ENCODE assay signal across 32 mouse cellular contexts in the genomic region with DNA sequence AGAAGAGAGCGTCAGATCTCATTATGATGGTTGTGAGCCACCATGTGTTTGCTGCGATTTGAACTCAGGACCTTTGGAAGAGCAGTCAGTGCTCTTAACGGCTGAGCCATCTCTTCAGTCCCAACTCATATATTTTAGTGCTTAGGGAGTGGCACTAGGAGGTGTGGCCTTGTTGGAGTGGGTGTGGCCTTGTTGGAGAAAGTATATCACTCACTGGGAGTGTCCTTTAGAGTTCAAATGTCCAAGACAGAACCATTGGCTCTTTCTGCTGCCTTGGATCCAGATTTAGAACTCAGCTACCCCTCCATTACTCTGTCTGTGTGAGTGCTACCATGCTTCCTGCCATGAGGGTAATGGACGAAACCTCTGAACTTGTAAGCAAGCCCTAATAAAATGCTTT. TPM values are rescaled to one million over a fixed set of nuclear protein-coding genes. Genes with fewer than 3 reads are reported as not detected.
DNase-seq lines count a peak whose midpoint lies in the region; ATAC-seq lines count a peak whose summit lies in the region.
"Had no signal": no experiment of that assay in that cellular context is flagged by ENCODE, and none has a peak within 500 bp of the region (broad histone marks: within the 10 kb centered on the region; RNA-seq: fewer than 3 reads in every experiment).

No protein-coding gene starts in this region.

- peaks cover 3% of the 10 kb centered on the region for H3K4me1 ChIP-seq in lung, embryonic 16.5 days (replicated peaks; ENCODE audit: control insufficient read depth, insufficient read depth, low read length)
- H3K4me1 ChIP-seq in embryonic facial prominence, embryonic 15.5 days = peaks cover 12% of the 10 kb centered on the region
- H3K4me1 ChIP-seq: midbrain, embryonic 15.5 days; neural tube, embryonic 12.5 days had no signal

- H3K27ac ChIP-seq in lung, embryonic 16.5 days (ENCODE audit: low read length) = peak overlapping the region; percentile 51
- 0 out of 2 replicates have a peak overlapping the region, but pooled peaks have one; percentile 14 for H3K27ac ChIP-seq in embryonic facial prominence, embryonic 15.5 days (replicated peaks)
- H3K27ac ChIP-seq: heart, adult 2 months; heart, embryonic 15.5 days; hindbrain, embryonic 14.5 days; limb, embryonic 13.5 days; liver, embryonic 15.5 days; midbrain, embryonic 15.5 days; neural tube, embryonic 12.5 days had no signal

- ATAC-seq in lung, embryonic 16.5 days (ENCODE audit: low read depth) = no peak
- ATAC-seq in embryonic facial prominence, embryonic 15.5 days (ENCODE audit: insufficient number of reproducible peaks, low FRiP score, low TSS enrichment, low read depth) = no peak
- 0 out of 2 replicates have a peak, but pooled peaks have one; percentile 20 for ATAC-seq in megakaryocyte progenitor cell, adult 5-6 weeks (replicated peaks; ENCODE audit: poor library complexity)
- ATAC-seq: forebrain, postnatal 0 days; inflammation-experienced regulatory T-cells, adult 6 months; midbrain, embryonic 15.5 days had no signal

- no peaks in the 10 kb centered on the region for H3K9me3 ChIP-seq in lung, embryonic 16.5 days (ENCODE audit: control insufficient read depth, low read length)
- H3K9me3 ChIP-seq in embryonic facial prominence, embryonic 15.5 days (replicated peaks) = no peaks in the 10 kb centered on the region
- H3K9me3 ChIP-seq: heart, embryonic 15.5 days; limb, embryonic 13.5 days; liver, embryonic 15.5 days; midbrain, embryonic 15.5 days; neural tube, embryonic 12.5 days had no signal

- 86% methylated on average over 4 of the region's 4 CpGs for WGBS in lung, embryonic 16.5 days
- 90% methylated on average over 4 of the region's 4 CpGs for WGBS in embryonic facial prominence, embryonic 15.5 days

- no peak for DNase-seq in lung, postnatal 36 days
- no peak for DNase-seq in cerebellum, postnatal 4 days (ENCODE audit: low spot score in 2 of 2)
- no peak for DNase-seq in left cerebral cortex, adult 8-10 months (ENCODE audit: low spot score in 2 of 2)
- no peak for DNase-seq in spleen, postnatal 4 days (ENCODE audit: low spot score in 2 of 2)
- DNase-seq: cerebellum, adult 9-10 months; forebrain, postnatal 0 days; gastrocnemius, postnatal 25 days; heart, postnatal 4 days; kidney, adult 9 months; kidney, postnatal 25 days; layer of hippocampus, postnatal 36 days; retina, postnatal 1 day; right cerebral cortex, postnatal 4 days; thymus, adult 18-20 months; thymus, postnatal 4 days had no signal

- no peak overlapping the region for H3K4me2 ChIP-seq in lung, embryonic 16.5 days (ENCODE audit: low read depth, low read length)
- H3K4me2 ChIP-seq in embryonic facial prominence, embryonic 15.5 days (replicated peaks) = no peak overlapping the region
- H3K4me2 ChIP-seq: heart, embryonic 15.5 days; hindbrain, embryonic 14.5 days; limb, embryonic 13.5 days; liver, embryonic 15.5 days; midbrain, embryonic 15.5 days; neural tube, embryonic 12.5 days had no signal

- no peaks in the 10 kb centered on the region for H3K36me3 ChIP-seq in lung, embryonic 16.5 days (ENCODE audit: control insufficient read depth, insufficient read depth, low read length)
- H3K36me3 ChIP-seq in embryonic facial prominence, embryonic 15.5 days = no peaks in the 10 kb centered on the region
- H3K36me3 ChIP-seq: heart, embryonic 15.5 days; midbrain, embryonic 15.5 days had no signal

- H3K4me3 ChIP-seq in lung, embryonic 16.5 days (ENCODE audit: low read length) = no peak overlapping the region
- H3K4me3 ChIP-seq in embryonic facial prominence, embryonic 15.5 days (replicated peaks) = no peak overlapping the region
- H3K4me3 ChIP-seq: heart, adult 2 months; heart, embryonic 15.5 days; limb, embryonic 13.5 days; liver, embryonic 15.5 days; midbrain, embryonic 15.5 days; neural tube, embryonic 12.5 days had no signal

- no peaks in the 10 kb centered on the region for H3K27me3 ChIP-seq in lung, embryonic 16.5 days (ENCODE audit: control insufficient read depth, insufficient read depth, low read depth, low read length)
- H3K27me3 ChIP-seq in embryonic facial prominence, embryonic 15.5 days = no peaks in the 10 kb centered on the region
- H3K27me3 ChIP-seq: heart, embryonic 15.5 days; limb, embryonic 13.5 days; liver, embryonic 15.5 days; midbrain, embryonic 15.5 days; neural tube, embryonic 12.5 days had no signal

- no peak overlapping the region for H3K9ac ChIP-seq in lung, embryonic 16.5 days (ENCODE audit: low read length)
- no peak overlapping the region for H3K9ac ChIP-seq in embryonic facial prominence, embryonic 15.5 days
- H3K9ac ChIP-seq: forebrain, postnatal 0 days; heart, embryonic 15.5 days; hindbrain, embryonic 14.5 days; limb, embryonic 13.5 days; liver, embryonic 15.5 days; midbrain, embryonic 15.5 days; neural tube, embryonic 12.5 days had no signal

RNA-seq across cellular contexts. Expression of gene Amn, which starts 37.1 kb away (rescaled TPM):
- 0.44 and 0.69 TPM in 2 replicates for polyA plus RNA-seq in lung, embryonic 16.5 days (2015; fragmentation: Nextera tagmentation; extraction: Ambion mirVana)
- polyA plus RNA-seq in embryonic facial prominence, embryonic 15.5 days (2015; fragmentation: Nextera tagmentation; extraction: Ambion mirVana) = 0.59 and 1.0 TPM in 2 replicates
- total RNA-seq in megakaryocyte progenitor cell, adult 5-6 weeks (2015) = not detected in 2 replicates
- total RNA-seq in megakaryocyte progenitor cell, adult 5-6 weeks (2017) = not detected in 2 replicates
- 10 to 100 TPM; 10.1 to 15.5 (median 11.6) TPM for total RNA-seq in left cerebral cortex, adult 8-10 months (2022)
- total RNA-seq: adrenal gland, postnatal 14 days; common myeloid progenitor, adult 5-6 weeks; gastrocnemius, postnatal 25 days; heart, adult 2 months had no signal
- polyA plus RNA-seq: forebrain, embryonic 11.5 days; heart, adult 2 months; inflammation-experienced regulatory T-cells, adult 6 months had no signal

RNA-seq across cellular contexts. Expression of gene 4930595D18Rik, which starts 49.5 kb away (rescaled TPM):
- polyA plus RNA-seq in lung, embryonic 16.5 days (2015; fragmentation: Nextera tagmentation; extraction: Ambion mirVana) = not detected in 2 replicates
- polyA plus RNA-seq in embryonic facial prominence, embryonic 15.5 days (2015; fragmentation: Nextera tagmentation; extraction: Ambion mirVana) = not detected in 2 replicates
- total RNA-seq in megakaryocyte progenitor cell, adult 5-6 weeks (2015) = not detected in 2 replicates
- not detected in 2 replicates for total RNA-seq in megakaryocyte progenitor cell, adult 5-6 weeks (2017)
- total RNA-seq in left cerebral cortex, adult 8-10 months (2022) = not detected
- total RNA-seq: adrenal gland, postnatal 14 days; gastrocnemius, postnatal 25 days; heart, adult 2 months; heart, postnatal 4 days; layer of hippocampus, adult 8-10 months; layer of hippocampus, postnatal 36 days; left cerebral cortex, postnatal 25 days had no signal
- polyA plus RNA-seq: C2C12; forebrain, embryonic 11.5 days; forebrain, postnatal 0 days; heart, adult 2 months; heart, embryonic 15.5 days; hindbrain, embryonic 14.5 days; limb, embryonic 13.5 days; liver, embryonic 15.5 days; neural tube, embryonic 12.5 days had no signal

Comparison
In these comparisons a context has a peak if more than half of its experiments do, and no peak if none do; other contexts are left out.
1. RNA of gene Amn, which starts 37.1 kb away (total RNA-seq): 10.1 to 15.5 TPM in left cerebral cortex, adult 8-10 months; not detected in megakaryocyte progenitor cell, adult 5-6 weeks; every median in the first group is over 10 times any median in the second.